Mouse (Mus musculus) gastrocnemius, adult 18-20 months (tissue): Measurements from ENCODE around the gene Gm21775. TPM values are rescaled to one million over a fixed set of nuclear protein-coding genes. Genes with fewer than 3 reads are reported as not detected.
"Not testable (repeated sequence)": the region's sequence is repeated elsewhere in the genome, so short reads cannot be mapped to it uniquely, and the experiment has no call there.

ENCODE experiments used
- DNase-seq: peaks from one replicate; pipeline ENCODE4 v3.0.0; 2021; ENCODE audit warnings: low spot score
- long read RNA-seq, 2 experiments: library from polyadenylated mRNA; stranded (forward); transcript quantifications; one replicate each; pipeline ENCODE4 v2.0.0; 2021
- total RNA-seq, 2 experiments: library from RNA; stranded (reverse); gene quantifications; 2 replicates each; pipeline ENCODE4 v1.2.3; 2021

The Gm21775 gene
- total RNA-seq, result not detected
- long read RNA-seq, experiment 1, result 0 reads
- long read RNA-seq, experiment 2, result 0 reads

GRCm38 (mm10) chrY:10553153-10553552, at the start of gene Gm21775:
TSS of gene Gm21775 (plus strand) at chrY:10553453.
- DNase-seq, result not testable (repeated sequence)

DNA sequence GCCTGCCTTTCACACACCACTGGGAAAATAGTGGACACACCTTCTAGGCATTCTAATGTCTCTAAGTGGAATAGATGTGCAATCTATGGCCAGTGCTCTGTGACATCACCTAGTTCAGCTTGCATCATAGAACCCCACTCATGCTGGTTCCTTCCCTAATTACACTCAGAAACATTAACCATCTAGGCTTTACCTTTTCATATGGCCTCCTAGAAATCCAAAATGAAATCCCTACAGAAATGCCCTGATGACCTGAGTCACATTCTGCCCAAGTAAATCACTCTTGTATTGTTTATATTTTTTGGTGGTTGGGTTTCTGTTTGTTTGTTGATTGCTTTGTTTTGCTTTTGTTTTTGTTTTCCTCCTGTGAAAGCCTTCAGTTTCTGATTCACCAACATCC, 17.3 kb upstream of the Gm21775 start, which contains the start of gene Gm20737:
TSS of gene Gm20737 (minus strand) at position 101 of the 400 bp plus-strand sequence.
- not testable (repeated sequence) for DNase-seq

Other genes starting within 250 kb of the Gm21775 start
- not detected for gene Gm20834, start 228.9 kb upstream of the Gm21775 start, total RNA-seq
- not detected for gene Gm28510, start 140.7 kb upstream of the Gm21775 start, total RNA-seq
- gene Gm20737, start 17.4 kb upstream of the Gm21775 start, total RNA-seq, result not detected
- not detected for gene Gm21900, start 62.9 kb downstream of the Gm21775 start, total RNA-seq
- gene Gm20777, start 199.0 kb downstream of the Gm21775 start, total RNA-seq, result not detected